Mouse (Mus musculus): ENCODE results near the gene Crygc.
A peak's percentile ranks its signal among the peaks of the same experiment; 100 is the strongest.
"Not testable (repeated sequence)": the region's sequence is repeated elsewhere in the genome, so short reads cannot be mapped to it uniquely, and the experiment has no call there.

Gene Crygc

GRCm38 (mm10) chr1:65052140-65052539 lies 21.3 kb downstream of the Crygc start:
- DNase-seq (ENCODE audit: low read depth): no peak

DNA sequence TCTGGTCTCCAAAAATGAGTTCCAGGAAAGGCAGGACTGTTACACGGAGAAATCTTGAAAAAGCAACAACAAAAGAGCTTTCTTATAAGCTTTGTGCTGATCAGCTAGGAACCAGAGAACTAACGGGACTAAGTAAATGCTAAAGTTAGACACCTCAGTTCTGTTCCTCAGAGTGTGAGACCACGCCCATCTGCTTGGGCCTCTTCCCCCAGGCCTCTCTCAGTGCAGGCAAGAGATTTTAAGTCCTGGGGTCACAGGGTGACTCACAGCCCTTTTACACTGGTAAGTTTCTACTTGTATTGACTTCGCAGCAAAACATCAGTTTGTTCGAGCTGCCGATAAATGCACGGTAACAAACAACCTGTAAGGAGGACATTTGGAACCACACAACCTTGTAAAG lies 21.8 kb downstream of the Crygc start:
- no peak for DNase-seq (ENCODE audit: low read depth)

- not testable (repeated sequence) for DNase-seq (ENCODE audit: low read depth)
Measured at GRCm38 (mm10) chr1:65050952-65051351, 22.5 kb downstream of the Crygc start, which contains the start of gene Cryge. Gene Cryge (minus strand): TSS chr1:65051149.

DNA sequence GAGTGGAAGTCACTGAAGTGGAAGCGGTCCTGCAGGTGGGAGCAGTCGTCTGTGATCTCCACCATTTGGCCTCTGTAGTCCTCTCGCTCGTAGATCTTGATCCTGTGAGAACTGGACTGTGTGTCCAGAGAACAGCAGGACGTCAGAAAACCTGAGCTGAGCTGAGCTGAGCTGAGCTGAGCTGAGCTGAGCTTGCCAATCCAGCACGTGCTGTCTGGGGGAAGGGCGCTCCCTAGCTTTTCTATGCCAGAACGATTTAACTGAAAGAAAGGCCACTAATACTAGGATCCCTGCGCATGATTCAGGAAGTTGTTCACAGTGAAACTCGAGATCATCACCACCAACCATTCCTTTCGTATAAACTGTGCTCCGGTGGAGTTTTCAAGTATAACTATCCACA lies 24.7 kb downstream of the Crygc start:
- DNase-seq (ENCODE audit: low read depth): no peak

GRCm38 (mm10) chr1:65046401-65047109 lies 26.9 kb downstream of the Crygc start:
- peak; percentile 16 for DNase-seq (ENCODE audit: low read depth)

- no peak for DNase-seq (ENCODE audit: low read depth)
Measured at GRCm38 (mm10) chr1:65043433-65043832, 30.1 kb downstream of the Crygc start.

- DNase-seq (ENCODE audit: low read depth): no peak
Measured at GRCm38 (mm10) chr1:65041837-65042236, 31.7 kb downstream of the Crygc start.

DNA sequence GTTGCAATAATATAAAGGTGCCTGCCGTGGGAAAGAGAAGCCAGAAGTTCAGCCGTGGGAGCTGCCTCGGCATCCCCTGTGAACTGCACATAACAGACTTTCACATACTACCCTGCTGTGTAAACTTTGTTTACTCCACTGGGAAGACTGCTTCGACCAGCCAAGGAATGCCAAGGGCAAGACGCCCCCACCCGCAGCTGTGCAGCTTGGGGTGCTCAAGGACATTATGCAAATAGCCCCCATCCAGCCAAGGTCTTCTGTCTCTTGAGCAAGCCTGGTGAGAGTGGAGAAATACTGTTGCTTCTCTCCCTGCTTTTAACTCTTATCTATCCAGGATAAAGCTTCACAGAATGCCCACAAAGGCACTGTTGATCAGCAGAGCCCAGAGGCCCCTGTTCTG lies 32.7 kb downstream of the Crygc start:
- DNase-seq (ENCODE audit: low read depth): no peak

DNA sequence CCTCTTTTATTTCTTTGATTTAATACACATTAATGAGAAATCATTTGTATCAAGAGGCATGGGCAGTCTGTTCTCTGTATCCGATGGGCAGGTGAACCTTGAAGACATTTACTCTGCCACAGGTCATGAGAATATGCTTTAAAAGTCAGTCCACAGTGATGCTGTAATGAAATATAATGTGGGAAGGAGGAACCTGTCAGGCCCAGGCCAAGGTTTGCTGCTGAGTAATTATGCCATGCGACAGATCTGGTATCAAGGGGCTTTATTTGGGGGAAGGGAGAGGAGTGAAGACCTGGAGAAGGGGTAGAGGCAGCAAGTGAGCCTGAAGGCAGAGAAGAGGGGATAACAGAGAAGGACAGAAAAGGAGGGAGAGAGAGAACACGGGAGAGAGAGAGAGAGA lies 33.8 kb downstream of the Crygc start:
- no peak for DNase-seq (ENCODE audit: low read depth)

DNA sequence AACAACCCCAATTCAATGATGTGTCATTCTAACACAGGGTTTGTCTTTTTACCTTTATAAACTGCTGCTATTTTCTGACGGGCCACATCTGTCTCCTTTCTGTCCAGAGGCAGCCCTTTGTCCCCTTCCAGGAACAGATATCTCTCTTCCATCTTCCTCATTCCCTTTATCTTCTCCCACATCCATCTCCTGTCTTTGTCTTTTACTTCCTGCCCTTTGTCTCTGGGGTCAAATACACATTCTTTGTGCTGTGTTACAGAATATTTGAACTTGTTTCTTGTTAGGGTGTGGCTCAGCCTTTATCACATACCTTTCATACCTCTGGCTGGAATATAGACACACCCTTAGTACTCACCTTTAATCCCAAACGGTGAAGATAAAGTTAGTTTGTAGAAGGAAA lies 35.9 kb downstream of the Crygc start:
- DNase-seq (ENCODE audit: low read depth): no peak

GRCm38 (mm10) chr1:65035513-65035912 lies 38.0 kb downstream of the Crygc start:
- DNase-seq (ENCODE audit: low read depth): no peak

DNA sequence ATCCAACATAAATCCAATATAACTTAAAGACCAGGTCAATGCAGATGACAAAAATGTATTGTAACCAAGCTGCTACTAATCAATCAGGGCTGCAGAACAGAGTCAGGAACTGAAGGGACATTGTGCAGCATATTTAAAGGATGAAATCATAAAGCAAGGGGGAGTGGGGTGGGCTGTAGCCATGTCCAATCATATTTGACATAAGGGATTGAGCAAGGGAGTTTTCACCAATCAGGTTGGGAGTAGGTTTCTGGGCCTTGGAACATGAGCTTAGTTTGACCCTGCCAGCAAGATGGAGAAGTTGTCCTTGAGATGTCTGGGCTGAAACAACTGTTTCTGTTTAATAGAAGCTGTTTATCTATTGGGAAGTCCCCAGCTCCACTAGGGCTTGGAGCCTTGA lies 40.8 kb downstream of the Crygc start, which contains the start of gene Akr1cl:
TSS of gene Akr1cl (minus strand) at position 119 of the 400 bp plus-strand sequence.
- DNase-seq (ENCODE audit: low read depth): no peak

- DNase-seq (ENCODE audit: low read depth): no peak
Measured at GRCm38 (mm10) chr1:65028206-65028605, 45.3 kb downstream of the Crygc start.

Data from c-Kit-positive CD71-negative TER-119-negative erythroid progenitor cells, embryonic 14.5 days (primary cell).